Mouse (Mus musculus) limb, embryonic 14.5 days (tissue): ENCODE results near the gene Mbnl2. TPM values are rescaled to one million over a fixed set of nuclear protein-coding genes. Genes with fewer than 3 reads are reported as not detected.

Experiments
- ATAC-seq: fragments of 200-750 bp; cut with Nextera tagmentation; 2 replicates; pipeline ENCODE4 v1.8.0; 2017; ENCODE audit warnings: low read depth, moderate number of reproducible peaks, moderate TSS enrichment; ENCODE audit not compliant: low FRiP score
- DNase-seq: peaks from one replicate; pipeline ENCODE4 v3.0.0-alpha.2; 2015; ENCODE audit warnings: low spot score
- H3K27ac ChIP-seq: fragments of 300-500 bp; sonication (generic); replicated peaks from 2 replicates; pipeline ENCODE4 v1.5.1; 2014; ENCODE audit warnings: low read depth, mild to moderate bottlenecking, low read length, moderate library complexity, mixed read lengths
- H3K27me3 ChIP-seq: fragments of 300-500 bp; sonication (generic); 2 replicates; pipeline ENCODE4 v1.6.1; 2014; ENCODE audit warnings: low read length, mixed read lengths; ENCODE audit not compliant: control insufficient read depth, insufficient read depth
- H3K36me3 ChIP-seq: fragments of 300-500 bp; sonication (generic); 2 replicates; pipeline ENCODE4 v1.6.1; 2014; ENCODE audit warnings: mild to moderate bottlenecking, low read length, moderate library complexity, mixed read lengths; ENCODE audit not compliant: control insufficient read depth, insufficient read depth
- H3K4me1 ChIP-seq: fragments of 300-500 bp; sonication (generic); 2 replicates; pipeline ENCODE4 v1.6.1; 2014; ENCODE audit warnings: antibody characterized with exemption, low read length, mixed read lengths; ENCODE audit not compliant: control insufficient read depth, insufficient read depth
- H3K4me2 ChIP-seq: fragments of 300-500 bp; sonication (generic); replicated peaks from 2 replicates; pipeline ENCODE4 v1.6.1; 2014; ENCODE audit warnings: low read depth, mild to moderate bottlenecking, low read length, moderate library complexity; ENCODE audit not compliant: severe bottlenecking
- H3K4me3 ChIP-seq: fragments of 300-500 bp; sonication (generic); replicated peaks from 2 replicates; pipeline ENCODE4 v1.5.1; 2014; ENCODE audit warnings: low read length
- H3K9ac ChIP-seq: fragments of 300-500 bp; sonication (generic); 2 replicates; pipeline ENCODE4 v1.6.1; 2014; ENCODE audit warnings: mild to moderate bottlenecking, low read depth, low read length, moderate library complexity; ENCODE audit not compliant: severe bottlenecking
- H3K9me3 ChIP-seq: fragments of 300-500 bp; sonication (generic); 2 replicates; pipeline ENCODE4 v1.6.1; 2016; ENCODE audit warnings: low read length; ENCODE audit not compliant: control insufficient read depth
- POLR2A ChIP-seq: fragments of 200-500 bp; IDR thresholded peaks from 2 replicates; pipeline ENCODE4 v1.8.0; 2012; ENCODE audit warnings: inconsistent platforms, mild to moderate bottlenecking, moderate library complexity, borderline replicate concordance; ENCODE audit not compliant: insufficient read depth, insufficient read length; ENCODE audit errors: extremely low read depth
- WGBS: fragments of 180-500 bp; shearing (Covaris S2); extraction: QIAGEN DNeasy Blood & Tissue Kit; methylation state at CpG from one replicate; pipeline ENCODE4 v1.1.7; 2014; 5-methylcytosine and 5-hydroxymethylcytosine counted together
- polyA plus RNA-seq, 2 experiments: library from polyadenylated mRNA; depleted of rRNA in 1 of 2; stranded (reverse) in 1 of 2; unstranded in 1 of 2; fragments of >200 nt; fragmentation: Nextera tagmentation in 1 of 2; extraction: Ambion mirVana in 1 of 2; gene quantifications; 2 replicates each; pipeline versions ENCODE4 v1.2.1 to v1.2.3; 2012 to 2014

Gene Mbnl2
- polyA plus RNA-seq, 2 experiments, result 109 to 161 TPM

- Histone ChIP-seq H3K4me2 (no peak overlapping the region), H3K9me3 (no peaks in the 10 kb centered on the region), H3K36me3 (no peaks in the 10 kb centered on the region), H3K27ac (no peak overlapping the region), H3K4me1 (no peaks in the 10 kb centered on the region), H3K9ac (no peak overlapping the region), H3K4me3 (no peak overlapping the region), H3K27me3 (no peaks in the 10 kb centered on the region)
- DNase-seq (no peak), ATAC-seq (no peak)
- no peak for TF ChIP-seq POLR2A
Observed at GRCm38 (mm10) chr14:120265886-120266285, 9.6 kb upstream of the Mbnl2 start.

DNA sequence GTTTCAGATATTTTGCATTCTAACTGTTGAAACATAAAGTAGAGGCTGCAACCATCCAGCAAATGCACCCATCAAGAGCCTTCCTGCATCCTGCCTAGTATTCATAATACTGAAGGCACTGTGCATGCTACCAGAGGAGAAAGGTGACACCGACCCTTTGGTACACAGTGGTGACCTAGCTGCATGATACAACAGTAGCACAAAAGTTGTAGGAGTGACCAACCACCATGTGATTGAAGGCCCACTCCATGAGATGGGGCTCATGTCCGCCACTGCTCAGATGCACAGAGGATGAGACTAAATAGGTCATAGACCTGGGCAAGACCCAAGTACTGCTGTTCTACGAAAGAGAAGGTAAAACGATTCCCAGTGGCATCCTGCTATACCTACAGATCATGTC is 8.3 kb upstream of the Mbnl2 start:
- no peaks in the 10 kb centered on the region for H3K27me3 ChIP-seq
- H3K36me3 ChIP-seq, result no peaks in the 10 kb centered on the region
- DNase-seq (no peak), ATAC-seq (no peak)
- TF ChIP-seq POLR2A, result no peak
- no peaks in the 10 kb centered on the region for H3K9me3 ChIP-seq
- H3K4me1 ChIP-seq, result no peaks in the 10 kb centered on the region
- H3K27ac ChIP-seq, result no peak overlapping the region
- no peak overlapping the region for H3K9ac ChIP-seq
- WGBS, result 97% methylated on average over 4 of the region's 4 CpGs
- H3K4me2 ChIP-seq, result no peak overlapping the region
- H3K4me3 ChIP-seq, result no peak overlapping the region

DNA sequence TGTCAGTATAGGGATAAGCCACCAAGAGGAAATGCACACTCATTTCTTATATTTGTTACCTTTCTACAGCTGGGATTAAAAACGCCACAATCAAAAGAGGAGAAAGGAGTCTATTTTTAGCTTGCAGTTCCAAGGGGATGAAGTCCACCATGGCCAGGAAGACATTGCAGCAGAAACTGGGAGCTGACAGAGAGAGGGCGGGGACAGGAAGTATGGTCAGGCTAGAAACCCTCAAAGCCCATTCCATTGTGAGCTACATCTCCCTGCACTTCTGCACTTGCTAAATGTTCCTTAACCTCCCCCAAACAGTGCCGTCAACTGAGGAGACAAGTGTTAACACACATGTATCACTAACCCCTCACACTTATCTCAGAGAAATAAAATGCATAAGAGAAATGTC is 5.4 kb upstream of the Mbnl2 start:
- ATAC-seq, result no peak
- WGBS, result 73% methylated on average over 3 of the region's 3 CpGs

DNA sequence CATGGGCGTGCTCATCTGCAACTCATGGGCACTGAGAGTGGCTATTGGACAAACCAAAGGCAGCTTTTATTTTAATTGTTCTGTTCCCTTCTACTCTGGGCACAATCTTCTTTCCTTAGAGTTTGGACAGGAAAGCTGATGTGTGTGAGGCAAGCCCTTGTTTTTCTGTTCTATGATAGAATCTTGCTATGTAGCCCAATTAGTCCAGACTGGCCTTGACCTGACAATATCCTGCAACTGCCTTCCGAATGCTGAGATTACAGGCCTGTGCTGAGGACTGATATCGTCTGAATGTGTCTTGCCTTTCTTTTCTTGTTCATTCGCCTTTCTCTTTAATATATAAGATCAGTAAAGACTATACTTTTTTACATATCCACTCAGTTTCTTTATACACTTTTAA is 4.8 kb upstream of the Mbnl2 start:
- Histone ChIP-seq H3K27me3 (no peaks in the 10 kb centered on the region), H3K4me3 (no peak overlapping the region), H3K4me1 (peaks cover 6% of the 10 kb centered on the region), H3K27ac (no peak overlapping the region), H3K36me3 (no peaks in the 10 kb centered on the region), H3K9me3 (no peaks in the 10 kb centered on the region), H3K9ac (no peak overlapping the region), H3K4me2 (no peak overlapping the region)
- 80% methylated on average over 4 of the region's 4 CpGs for WGBS
- DNase-seq (no peak), ATAC-seq (no peak)
- TF ChIP-seq POLR2A, result no peak

More for the DNA sequence above, 5.4 kb upstream of the Mbnl2 start:
- H3K9ac ChIP-seq, result no peak overlapping the region
- no peak overlapping the region for H3K4me2 ChIP-seq
- H3K27ac ChIP-seq, result no peak overlapping the region
- no peaks in the 10 kb centered on the region for H3K36me3 ChIP-seq
- peaks cover 4% of the 10 kb centered on the region for H3K4me1 ChIP-seq
- DNase-seq, result no peak
- H3K9me3 ChIP-seq, result no peaks in the 10 kb centered on the region
- H3K27me3 ChIP-seq, result no peaks in the 10 kb centered on the region
- no peak overlapping the region for H3K4me3 ChIP-seq
- TF ChIP-seq POLR2A, result no peak

- Histone ChIP-seq H3K9ac (no peak overlapping the region), H3K4me1 (peaks cover 6% of the 10 kb centered on the region), H3K27me3 (no peaks in the 10 kb centered on the region), H3K4me3 (no peak overlapping the region), H3K9me3 (no peaks in the 10 kb centered on the region), H3K27ac (no peak overlapping the region), H3K4me2 (no peak overlapping the region), H3K36me3 (no peaks in the 10 kb centered on the region)
- DNase-seq (no peak), ATAC-seq (no peak)
- TF ChIP-seq POLR2A, result no peak
- WGBS, result 81% methylated on average over 8 of the region's 8 CpGs
Observed at GRCm38 (mm10) chr14:120271096-120271495, 4.4 kb upstream of the Mbnl2 start.

GRCm38 (mm10) chr14:120273766-120274165 is 1.7 kb upstream of the Mbnl2 start:
- Histone ChIP-seq H3K9me3 (no peaks in the 10 kb centered on the region), H3K4me3 (no peak overlapping the region), H3K27me3 (no peaks in the 10 kb centered on the region), H3K36me3 (no peaks in the 10 kb centered on the region), H3K4me2 (no peak overlapping the region), H3K9ac (no peak overlapping the region), H3K27ac (no peak overlapping the region), H3K4me1 (peaks cover 18% of the 10 kb centered on the region)
- WGBS, result 52% methylated on average over 5 of the region's 5 CpGs
- TF ChIP-seq POLR2A, result no peak
- DNase-seq (no peak), ATAC-seq (no peak)
